Mouse (Mus musculus): ENCODE data around the gene Exog. TPM values are rescaled to one million over a fixed set of nuclear protein-coding genes. Genes with fewer than 3 reads are reported as not detected.

Exog gene
- polyA plus RNA-seq, 1 experiment, result 2.4 TPM

GRCm38 (mm10) chr9:119479297-119479696, 34.6 kb downstream of the Exog start:
- no peak for TF ChIP-seq GATA1 (IDR thresholded peaks at IDR 0.05; ENCODE audit: low read length)

GRCm38 (mm10) chr9:119481612-119482011, 36.9 kb downstream of the Exog start:
- TF ChIP-seq GATA1 (IDR thresholded peaks at IDR 0.05; ENCODE audit: low read length), result no peak

- no peak for TF ChIP-seq GATA1 (IDR thresholded peaks at IDR 0.05; ENCODE audit: low read length)
Observed at GRCm38 (mm10) chr9:119483554-119484353, 39.0 kb downstream of the Exog start.

GRCm38 (mm10) chr9:119484420-119484819, 39.7 kb downstream of the Exog start:
- no peak for TF ChIP-seq GATA1 (IDR thresholded peaks at IDR 0.05; ENCODE audit: low read length)

- no peak for TF ChIP-seq GATA1 (IDR thresholded peaks at IDR 0.05; ENCODE audit: low read length)
Observed at GRCm38 (mm10) chr9:119484868-119485267, 40.1 kb downstream of the Exog start.

- TF ChIP-seq GATA1 (IDR thresholded peaks at IDR 0.05; ENCODE audit: low read length), result no peak
Observed at GRCm38 (mm10) chr9:119496354-119496753, 51.6 kb downstream of the Exog start.

GRCm38 (mm10) chr9:119496960-119497359, 52.2 kb downstream of the Exog start:
- no peak for TF ChIP-seq GATA1 (IDR thresholded peaks at IDR 0.05; ENCODE audit: low read length)

- TF ChIP-seq GATA1 (IDR thresholded peaks at IDR 0.05; ENCODE audit: low read length), result no peak
Observed at GRCm38 (mm10) chr9:119497546-119498246, 53.0 kb downstream of the Exog start.

- TF ChIP-seq GATA1 (IDR thresholded peaks at IDR 0.05; ENCODE audit: low read length), result no peak
Observed at GRCm38 (mm10) chr9:119498247-119498607, 53.5 kb downstream of the Exog start.

- TF ChIP-seq GATA1 (IDR thresholded peaks at IDR 0.05; ENCODE audit: low read length), result no peak
Observed at GRCm38 (mm10) chr9:119498885-119499284, 54.1 kb downstream of the Exog start.

GRCm38 (mm10) chr9:119503613-119504012, 58.9 kb downstream of the Exog start:
- no peak for TF ChIP-seq GATA1 (IDR thresholded peaks at IDR 0.05; ENCODE audit: low read length)

GRCm38 (mm10) chr9:119504981-119505658, 60.4 kb downstream of the Exog start:
- no peak for TF ChIP-seq GATA1 (IDR thresholded peaks at IDR 0.05; ENCODE audit: low read length)

- TF ChIP-seq GATA1 (IDR thresholded peaks at IDR 0.05; ENCODE audit: low read length), result no peak
Observed at GRCm38 (mm10) chr9:119510902-119511301, 66.2 kb downstream of the Exog start.

- TF ChIP-seq GATA1 (IDR thresholded peaks at IDR 0.05; ENCODE audit: low read length), result no peak
Observed at GRCm38 (mm10) chr9:119512993-119513392, 68.2 kb downstream of the Exog start.

GRCm38 (mm10) chr9:119513816-119514215, 69.1 kb downstream of the Exog start:
- no peak for TF ChIP-seq GATA1 (IDR thresholded peaks at IDR 0.05; ENCODE audit: low read length)

- TF ChIP-seq GATA1 (IDR thresholded peaks at IDR 0.05; ENCODE audit: low read length), result no peak
Observed at GRCm38 (mm10) chr9:119514986-119515385, 70.2 kb downstream of the Exog start.

Other genes starting within 250 kb of the Exog start
- gene Slc22a13, start 235.8 kb upstream of the Exog start, polyA plus RNA-seq (2012), result not detected in 2 replicates
- gene Oxsr1, start 122.5 kb upstream of the Exog start, polyA plus RNA-seq (2012), result 27.0 and 32.4 TPM in 2 replicates
- gene Acaa1a, start 105.3 kb upstream of the Exog start, polyA plus RNA-seq (2012), result 104 and 129 TPM in 2 replicates
- gene Myd88, start 103.5 kb upstream of the Exog start, polyA plus RNA-seq (2012), result 20.9 and 22.4 TPM in 2 replicates
- gene Xylb, start 87.6 kb upstream of the Exog start, polyA plus RNA-seq (2012), result 17.2 and 21.3 TPM in 2 replicates
- not detected in 2 replicates for gene Slc22a14, start 79.4 kb upstream of the Exog start, polyA plus RNA-seq (2012)
- 11.7 and 12.2 TPM in 2 replicates for gene Acvr2b, start 42.8 kb upstream of the Exog start, polyA plus RNA-seq (2012)
- gene Scn5a, start 134.1 kb downstream of the Exog start, polyA plus RNA-seq (2012), result not detected in 2 replicates

Measured in G1E-ER4 (cell line).